Mouse (Mus musculus): Measurements from ENCODE around the gene Gabbr2. TPM values are rescaled to one million over a fixed set of nuclear protein-coding genes. Genes with fewer than 3 reads are reported as not detected.
A peak's percentile ranks its signal among the peaks of the same experiment; 100 is the strongest.

Gene Gabbr2
- polyA plus RNA-seq (2014; fragmentation: Nextera tagmentation; extraction: Ambion mirVana): 0.10 and 0.20 TPM in 2 replicates

DNA sequence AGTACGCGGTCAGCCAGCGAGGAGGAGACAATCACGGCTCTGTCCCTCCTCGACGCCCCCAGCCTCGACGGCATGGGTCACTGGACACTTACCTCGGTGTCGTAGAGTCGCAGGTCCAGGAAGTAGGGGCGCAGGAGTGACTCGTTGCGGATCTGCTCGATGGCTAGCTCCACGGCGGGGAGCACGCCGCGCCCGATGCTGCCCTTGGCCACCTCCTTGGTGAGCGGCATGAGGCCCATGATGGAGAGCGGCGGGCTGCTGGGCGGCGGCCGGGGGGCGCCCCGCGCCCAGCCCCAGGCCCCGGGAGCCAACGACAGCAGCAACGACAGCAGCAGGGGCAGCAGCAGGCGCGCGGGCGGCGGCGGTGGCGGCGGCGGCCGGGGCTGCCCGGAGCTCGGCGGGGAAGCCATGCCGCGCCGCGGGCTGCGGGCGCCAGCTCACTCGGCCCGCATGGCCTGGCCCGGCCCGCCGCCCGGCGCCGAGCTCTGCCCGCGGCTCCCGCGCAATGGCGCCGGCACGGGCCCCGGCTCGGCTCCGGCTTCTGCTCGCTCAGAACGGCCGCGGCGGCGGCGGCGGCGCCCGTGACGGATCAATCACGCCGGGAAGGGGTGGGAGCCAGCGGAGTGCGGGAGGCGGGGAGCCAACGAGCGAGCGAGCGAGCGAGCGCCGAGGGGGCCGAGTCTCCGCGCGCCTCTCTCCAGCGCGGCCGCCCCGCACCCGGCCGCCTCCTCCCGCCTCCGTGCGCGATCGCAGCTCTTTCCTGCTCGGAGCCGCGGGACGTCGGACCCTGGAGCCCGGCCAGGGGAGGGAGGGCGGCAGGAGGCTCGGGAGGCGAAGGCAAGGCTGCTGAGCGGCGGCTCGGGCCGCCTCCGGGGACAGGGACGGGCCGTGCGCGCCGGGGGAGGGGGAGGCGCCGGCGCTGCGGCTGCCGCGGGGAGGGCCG is at the start of gene Gabbr2:
Gabbr2 (minus strand) TSS at position 858 of the 943 bp plus-strand sequence.
- Histone ChIP-seq H3K27ac (replicated peaks; ENCODE audit: low read depth, low read length) (no peak within 1 kb of the TSS), H3K9me3 (ENCODE audit: control insufficient read depth, low read length) (no peaks in the 10 kb centered on the region), H3K9ac (ENCODE audit: low read length) (no peak within 1 kb of the TSS), H3K36me3 (ENCODE audit: control insufficient read depth, insufficient read depth, low read length) (no peaks in the 10 kb centered on the region), H3K4me2 (ENCODE audit: low read depth, severe bottlenecking) (peak within 1 kb of the TSS; percentile 83), H3K4me3 (ENCODE audit: low read depth, low read length) (peak within 1 kb of the TSS; percentile 37), H3K4me1 (ENCODE audit: control insufficient read depth, insufficient read depth, low read length) (no peaks in the 10 kb centered on the region), H3K27me3 (ENCODE audit: control insufficient read depth, insufficient read depth, low read length) (peaks cover 54% of the 10 kb centered on the region)
- no peak for ATAC-seq (ENCODE audit: insufficient number of reproducible peaks, low FRiP score, low TSS enrichment, low read depth)
- DNase-seq (ENCODE audit: low spot score): peak; percentile 34
- 2% methylated on average over 87 of the region's 134 CpGs for WGBS

DNA sequence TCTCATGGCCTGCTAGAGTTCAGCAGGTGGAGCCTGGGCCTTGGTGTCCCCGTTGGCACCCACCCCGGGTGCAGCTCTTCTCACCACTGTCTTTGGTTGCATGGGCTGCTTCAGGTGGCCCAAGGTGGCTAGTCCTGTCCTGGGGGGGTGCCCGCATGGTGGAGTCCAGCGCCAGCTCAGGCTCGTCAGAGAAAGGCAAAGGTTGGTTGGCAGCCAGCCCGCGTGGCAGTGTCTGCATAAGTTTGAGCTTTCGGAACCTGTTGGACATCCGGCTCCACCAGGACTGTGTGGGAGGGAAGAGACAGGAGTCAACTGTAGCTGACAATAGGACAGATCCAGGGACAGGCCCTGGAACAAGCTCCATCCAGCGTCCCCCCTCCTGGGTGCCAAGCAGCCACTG is 47.9 kb upstream of the Gabbr2 start:
- Histone ChIP-seq H3K4me3 (ENCODE audit: low read depth, low read length) (no peak overlapping the region), H3K4me2 (ENCODE audit: low read depth, severe bottlenecking) (no peak overlapping the region), H3K9me3 (ENCODE audit: control insufficient read depth, low read length) (no peaks in the 10 kb centered on the region), H3K36me3 (ENCODE audit: control insufficient read depth, insufficient read depth, low read length) (no peaks in the 10 kb centered on the region), H3K9ac (ENCODE audit: low read length) (no peak overlapping the region), H3K4me1 (ENCODE audit: control insufficient read depth, insufficient read depth, low read length) (no peaks in the 10 kb centered on the region; the same call in 1 of the 2 replicates), H3K27ac (replicated peaks; ENCODE audit: low read depth, low read length) (no peak overlapping the region), H3K27me3 (ENCODE audit: control insufficient read depth, insufficient read depth, low read length) (no peaks in the 10 kb centered on the region)
- ATAC-seq (ENCODE audit: insufficient number of reproducible peaks, low FRiP score, low TSS enrichment, low read depth): no peak
- no peak for DNase-seq (ENCODE audit: low spot score)
- 91% methylated on average over 10 of the region's 10 CpGs for WGBS

DNA sequence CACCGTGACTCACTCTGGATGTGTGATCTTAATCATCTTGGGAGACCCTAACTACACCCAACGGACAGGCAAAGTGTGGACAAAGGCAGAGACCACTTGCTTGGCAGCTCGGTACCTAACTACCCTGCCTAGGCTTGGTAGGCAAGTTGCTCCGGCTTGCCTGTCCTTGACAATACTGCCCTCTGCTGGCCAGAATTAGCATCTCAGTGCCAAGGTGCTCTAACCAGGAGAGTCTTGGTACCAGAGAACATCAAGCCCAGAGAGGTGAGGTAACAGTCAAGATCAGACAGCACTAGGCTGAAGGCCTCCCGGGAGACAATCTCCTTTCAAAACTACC is 45.6 kb upstream of the Gabbr2 start:
- no peaks in the 10 kb centered on the region; the same call in 1 of the 2 replicates for H3K4me1 ChIP-seq (ENCODE audit: control insufficient read depth, insufficient read depth, low read length)

DNA sequence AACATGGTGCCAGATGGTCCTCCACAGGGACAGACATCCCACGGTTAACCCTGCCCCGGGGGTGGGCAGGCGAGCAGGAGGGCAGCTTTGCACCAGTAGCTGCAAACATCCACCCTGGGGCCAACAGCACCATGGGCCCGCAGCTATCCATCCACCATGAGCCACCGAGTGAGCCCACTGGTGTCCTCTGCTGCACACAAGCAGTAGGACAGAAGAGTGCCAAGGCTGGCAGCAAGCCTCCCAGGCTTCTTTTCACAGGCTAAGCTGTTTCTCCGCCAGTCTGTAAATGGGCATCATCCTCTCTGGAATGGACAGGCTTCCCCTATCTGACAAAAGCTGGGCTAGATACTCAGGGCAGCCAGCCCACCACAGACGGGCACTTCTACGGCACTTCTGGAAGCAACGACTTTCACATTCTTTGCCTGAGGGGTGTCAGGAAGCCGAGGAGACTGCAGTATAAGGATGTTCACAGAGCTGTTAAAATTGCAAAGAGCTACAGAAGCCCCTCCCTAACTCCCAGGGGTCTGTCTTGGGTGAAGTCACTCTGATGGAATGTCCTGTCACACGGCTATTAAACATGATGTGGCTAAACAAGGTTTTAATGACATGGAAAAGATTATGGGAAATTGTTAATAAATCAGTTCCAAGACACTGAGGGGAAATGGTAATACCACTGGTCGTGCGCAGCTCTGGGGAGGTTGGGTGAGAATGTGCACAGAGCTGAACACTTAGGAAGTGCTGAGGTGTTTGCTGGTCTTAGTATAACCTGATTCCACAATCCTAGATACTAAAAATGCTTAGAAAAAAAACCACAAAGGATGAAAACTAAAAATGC is 45.0 kb upstream of the Gabbr2 start:
- ATAC-seq (ENCODE audit: insufficient number of reproducible peaks, low FRiP score, low TSS enrichment, low read depth): no peak
- H3K4me3 ChIP-seq (ENCODE audit: low read depth, low read length): no peak overlapping the region
- 61% methylated on average over 13 of the region's 13 CpGs for WGBS
- H3K4me1 ChIP-seq (ENCODE audit: control insufficient read depth, insufficient read depth, low read length): no peaks in the 10 kb centered on the region; the same call in 1 of the 2 replicates
- no peak overlapping the region for H3K27ac ChIP-seq (replicated peaks; ENCODE audit: low read depth, low read length)
- no peak overlapping the region for H3K4me2 ChIP-seq (ENCODE audit: low read depth, severe bottlenecking)
- no peak overlapping the region for H3K9ac ChIP-seq (ENCODE audit: low read length)
- H3K9me3 ChIP-seq (ENCODE audit: control insufficient read depth, low read length): no peaks in the 10 kb centered on the region
- DNase-seq (ENCODE audit: low spot score): no peak
- no peaks in the 10 kb centered on the region for H3K36me3 ChIP-seq (ENCODE audit: control insufficient read depth, insufficient read depth, low read length)
- H3K27me3 ChIP-seq (ENCODE audit: control insufficient read depth, insufficient read depth, low read length): no peaks in the 10 kb centered on the region

More for the DNA sequence above, 45.6 kb upstream of the Gabbr2 start:
- H3K27ac ChIP-seq (replicated peaks; ENCODE audit: low read depth, low read length): no peak overlapping the region
- H3K4me2 ChIP-seq (ENCODE audit: low read depth, severe bottlenecking): no peak overlapping the region
- H3K36me3 ChIP-seq (ENCODE audit: control insufficient read depth, insufficient read depth, low read length): no peaks in the 10 kb centered on the region
- ATAC-seq (ENCODE audit: insufficient number of reproducible peaks, low FRiP score, low TSS enrichment, low read depth) (0 out of 2 replicates have a peak, but pooled peaks have one; percentile 44), DNase-seq (ENCODE audit: low spot score) (peak; percentile 92)
- H3K4me3 ChIP-seq (ENCODE audit: low read depth, low read length): no peak overlapping the region
- WGBS: 16% methylated on average over 5 of the region's 5 CpGs
- H3K27me3 ChIP-seq (ENCODE audit: control insufficient read depth, insufficient read depth, low read length): no peaks in the 10 kb centered on the region
- H3K9me3 ChIP-seq (ENCODE audit: control insufficient read depth, low read length): no peaks in the 10 kb centered on the region
- H3K9ac ChIP-seq (ENCODE audit: low read length): no peak overlapping the region

DNA sequence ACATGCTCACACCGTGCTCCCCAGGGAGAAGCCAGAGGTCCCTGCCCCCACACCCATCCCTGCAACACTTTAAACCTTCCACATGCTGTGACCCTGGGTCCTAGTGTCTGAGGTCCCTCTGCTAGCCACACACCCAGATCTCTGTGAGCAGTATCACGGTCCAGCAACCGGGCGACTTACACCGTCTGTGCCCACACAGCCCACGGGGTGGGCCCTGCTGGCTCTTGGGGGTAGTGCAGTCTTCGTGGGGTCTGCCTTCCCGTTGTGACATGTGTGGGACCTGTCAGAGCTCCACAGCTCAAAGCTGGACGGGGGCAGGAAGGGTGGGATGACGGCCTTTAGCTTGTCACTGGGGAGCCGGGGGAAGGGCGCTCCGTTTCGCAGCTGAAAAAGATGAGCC is 43.9 kb upstream of the Gabbr2 start:
- WGBS: 74% methylated on average over 14 of the region's 14 CpGs
- Histone ChIP-seq H3K9ac (ENCODE audit: low read length) (no peak overlapping the region), H3K36me3 (ENCODE audit: control insufficient read depth, insufficient read depth, low read length) (no peaks in the 10 kb centered on the region), H3K27ac (replicated peaks; ENCODE audit: low read depth, low read length) (no peak overlapping the region), H3K9me3 (ENCODE audit: control insufficient read depth, low read length) (no peaks in the 10 kb centered on the region), H3K27me3 (ENCODE audit: control insufficient read depth, insufficient read depth, low read length) (no peaks in the 10 kb centered on the region), H3K4me2 (ENCODE audit: low read depth, severe bottlenecking) (no peak overlapping the region), H3K4me1 (ENCODE audit: control insufficient read depth, insufficient read depth, low read length) (no peaks in the 10 kb centered on the region; the same call in 1 of the 2 replicates), H3K4me3 (ENCODE audit: low read depth, low read length) (no peak overlapping the region)
- DNase-seq (ENCODE audit: low spot score) (no peak), ATAC-seq (ENCODE audit: insufficient number of reproducible peaks, low FRiP score, low TSS enrichment, low read depth) (no peak)

DNA sequence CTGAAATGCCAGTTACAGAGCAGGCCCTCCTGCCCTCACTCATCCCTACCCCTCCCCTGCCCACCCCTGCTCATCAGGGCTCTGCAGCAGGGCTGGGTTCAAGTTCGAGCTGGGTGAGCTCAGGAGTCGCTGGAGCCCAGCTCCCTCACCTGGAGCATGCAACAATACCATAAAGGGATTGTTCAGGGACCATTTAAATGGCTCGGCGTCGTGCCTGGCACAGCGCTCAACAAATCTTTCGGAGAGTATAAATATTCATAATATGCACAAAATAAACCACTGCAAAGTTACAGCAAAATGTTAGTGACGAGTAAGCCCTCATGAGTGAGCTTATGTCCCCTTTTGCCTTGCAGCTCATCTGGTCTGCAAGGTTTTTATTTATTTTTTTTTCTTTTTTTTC is 40.5 kb upstream of the Gabbr2 start:
- H3K27ac ChIP-seq (replicated peaks; ENCODE audit: low read depth, low read length): no peak overlapping the region
- H3K4me2 ChIP-seq (ENCODE audit: low read depth, severe bottlenecking): no peak overlapping the region
- peaks cover 3% of the 10 kb centered on the region; the same call in 1 of the 2 replicates for H3K4me1 ChIP-seq (ENCODE audit: control insufficient read depth, insufficient read depth, low read length)
- H3K36me3 ChIP-seq (ENCODE audit: control insufficient read depth, insufficient read depth, low read length): no peaks in the 10 kb centered on the region
- H3K9me3 ChIP-seq (ENCODE audit: control insufficient read depth, low read length): no peaks in the 10 kb centered on the region
- 85% methylated on average over 8 of the region's 8 CpGs for WGBS
- no peak for DNase-seq (ENCODE audit: low spot score)
- H3K27me3 ChIP-seq (ENCODE audit: control insufficient read depth, insufficient read depth, low read length): no peaks in the 10 kb centered on the region
- H3K4me3 ChIP-seq (ENCODE audit: low read depth, low read length): no peak overlapping the region
- H3K9ac ChIP-seq (ENCODE audit: low read length): no peak overlapping the region
- no peak for ATAC-seq (ENCODE audit: insufficient number of reproducible peaks, low FRiP score, low TSS enrichment, low read depth)

DNA sequence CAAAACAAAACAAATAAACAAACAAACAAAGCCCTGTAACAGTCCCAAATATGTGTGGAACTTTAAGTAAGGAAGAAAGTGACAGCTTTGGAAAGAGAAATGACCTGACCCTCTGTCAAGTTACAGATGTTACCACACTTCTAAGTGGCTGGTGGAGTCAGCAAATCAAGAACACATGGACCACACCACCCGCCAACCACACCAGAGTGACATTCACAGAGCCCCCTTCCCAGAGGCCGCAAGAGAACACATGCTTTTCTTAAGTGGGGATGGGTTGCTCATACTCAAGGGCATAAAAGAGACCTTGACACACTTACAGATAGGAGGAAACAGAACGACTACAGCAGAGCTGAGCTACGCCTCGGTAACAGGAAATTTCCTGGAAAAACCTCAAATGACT is 37.1 kb upstream of the Gabbr2 start:
- Histone ChIP-seq H3K9ac (ENCODE audit: low read length) (no peak overlapping the region), H3K27ac (replicated peaks; ENCODE audit: low read depth, low read length) (no peak overlapping the region), H3K4me2 (ENCODE audit: low read depth, severe bottlenecking) (no peak overlapping the region), H3K4me1 (ENCODE audit: control insufficient read depth, insufficient read depth, low read length) (0 out of 2 replicates have a peak, but pooled peaks cover 3% of the 10 kb centered on the region), H3K36me3 (ENCODE audit: control insufficient read depth, insufficient read depth, low read length) (no peaks in the 10 kb centered on the region), H3K27me3 (ENCODE audit: control insufficient read depth, insufficient read depth, low read length) (no peaks in the 10 kb centered on the region), H3K4me3 (ENCODE audit: low read depth, low read length) (no peak overlapping the region), H3K9me3 (ENCODE audit: control insufficient read depth, low read length) (no peaks in the 10 kb centered on the region)
- DNase-seq (ENCODE audit: low spot score): peak; percentile 39
- WGBS: 30% methylated on average over 5 of the region's 5 CpGs
- ATAC-seq (ENCODE audit: insufficient number of reproducible peaks, low FRiP score, low TSS enrichment, low read depth): no peak

DNA sequence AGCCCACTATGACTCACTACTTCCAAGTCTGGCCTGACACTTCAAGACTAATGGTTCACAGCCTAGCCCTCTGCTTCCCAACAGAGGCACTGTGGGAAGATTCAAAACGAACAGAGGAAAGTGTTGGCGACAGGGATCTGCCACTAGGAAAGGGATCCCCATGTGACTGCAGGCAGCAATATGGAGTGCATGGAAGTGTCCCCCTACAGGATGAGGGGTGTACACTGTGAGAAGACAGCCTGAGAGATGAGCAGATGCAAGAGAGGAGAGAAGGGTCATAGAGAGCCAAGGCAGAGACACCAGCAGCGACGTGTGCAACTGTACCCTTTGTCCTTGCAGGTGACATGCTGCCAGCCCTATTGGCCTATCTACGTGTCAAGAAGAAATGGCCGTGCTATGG is 32.3 kb upstream of the Gabbr2 start:
- DNase-seq (ENCODE audit: low spot score) (no peak), ATAC-seq (ENCODE audit: insufficient number of reproducible peaks, low FRiP score, low TSS enrichment, low read depth) (no peak)
- 69% methylated on average over 6 of the region's 6 CpGs for WGBS
- Histone ChIP-seq H3K27ac (replicated peaks; ENCODE audit: low read depth, low read length) (no peak overlapping the region), H3K4me1 (ENCODE audit: control insufficient read depth, insufficient read depth, low read length) (no peaks in the 10 kb centered on the region; the same call in 1 of the 2 replicates), H3K4me2 (ENCODE audit: low read depth, severe bottlenecking) (no peak overlapping the region), H3K9ac (ENCODE audit: low read length) (no peak overlapping the region), H3K4me3 (ENCODE audit: low read depth, low read length) (no peak overlapping the region), H3K9me3 (ENCODE audit: control insufficient read depth, low read length) (no peaks in the 10 kb centered on the region), H3K36me3 (ENCODE audit: control insufficient read depth, insufficient read depth, low read length) (no peaks in the 10 kb centered on the region), H3K27me3 (ENCODE audit: control insufficient read depth, insufficient read depth, low read length) (no peaks in the 10 kb centered on the region)

Data from limb, embryonic 11.5 days (tissue).